Mouse (Mus musculus) thymus, postnatal 4 days (tissue): ENCODE results near the gene Uck2.
A peak's percentile ranks its signal among the peaks of the same experiment; 100 is the strongest.

ENCODE experiments used
- DNase-seq: peaks from one replicate; pipeline ENCODE4 v3.0.0; 2021

Uck2 gene

DNA sequence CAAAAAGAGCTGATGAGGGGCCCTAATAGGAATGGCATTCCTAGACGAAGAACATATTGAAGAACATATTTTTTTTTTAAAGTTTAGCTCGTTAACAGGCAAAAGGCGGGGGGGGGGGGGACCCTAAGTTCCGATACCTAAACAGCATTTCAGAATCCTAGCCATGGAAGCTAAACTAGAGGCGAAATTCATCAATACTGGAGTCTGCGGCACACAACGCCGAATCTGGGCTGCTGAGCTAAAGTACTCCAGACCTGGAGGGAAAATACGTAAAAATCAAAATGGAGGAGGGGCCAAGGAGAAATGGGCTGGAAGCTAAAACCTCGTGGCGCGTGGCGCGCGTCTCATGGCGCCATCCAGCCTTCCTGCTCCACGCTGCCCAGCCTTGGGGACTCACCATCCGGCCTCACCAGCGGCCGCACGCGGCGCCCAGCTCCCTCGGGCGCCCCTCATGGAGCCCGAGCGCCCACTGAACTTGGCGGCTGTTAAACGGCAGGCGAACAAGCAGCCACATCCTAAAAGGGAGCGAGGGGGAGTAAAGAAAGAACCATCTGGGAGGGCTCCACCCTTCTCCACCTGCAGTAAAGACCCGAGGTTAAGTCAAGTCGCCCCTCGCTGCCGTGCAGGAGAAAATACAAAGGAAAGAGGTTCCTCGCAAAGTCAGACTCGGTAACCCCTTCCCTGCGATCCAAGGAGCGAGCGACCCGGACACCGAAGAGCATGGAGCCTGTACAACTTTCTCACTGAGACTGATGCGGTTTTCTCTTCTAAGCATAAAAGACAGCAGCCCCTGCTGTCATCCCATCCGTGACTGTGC lies 1.5 kb downstream of the Uck2 start:
- DNase-seq = peak; percentile 70

DNA sequence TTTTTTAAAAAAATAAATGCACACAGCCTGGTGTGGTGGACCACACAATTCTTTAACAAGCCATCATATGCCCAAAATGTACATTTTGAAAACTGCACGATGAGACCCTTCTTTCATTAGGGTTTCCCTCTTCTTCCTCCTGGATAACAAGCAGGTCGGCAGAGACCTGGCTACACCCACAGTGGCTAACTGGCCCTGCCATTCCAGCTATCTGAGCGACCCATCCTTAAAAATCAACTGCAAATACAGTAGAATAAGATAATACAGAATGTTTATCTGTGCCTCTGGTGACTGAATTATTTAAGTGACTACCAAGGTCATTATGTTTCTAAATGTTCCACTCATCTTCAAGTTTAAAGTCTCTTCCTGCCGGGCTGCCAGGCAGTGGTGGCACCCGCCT lies 2.4 kb downstream of the Uck2 start:
- DNase-seq = no peak

DNA sequence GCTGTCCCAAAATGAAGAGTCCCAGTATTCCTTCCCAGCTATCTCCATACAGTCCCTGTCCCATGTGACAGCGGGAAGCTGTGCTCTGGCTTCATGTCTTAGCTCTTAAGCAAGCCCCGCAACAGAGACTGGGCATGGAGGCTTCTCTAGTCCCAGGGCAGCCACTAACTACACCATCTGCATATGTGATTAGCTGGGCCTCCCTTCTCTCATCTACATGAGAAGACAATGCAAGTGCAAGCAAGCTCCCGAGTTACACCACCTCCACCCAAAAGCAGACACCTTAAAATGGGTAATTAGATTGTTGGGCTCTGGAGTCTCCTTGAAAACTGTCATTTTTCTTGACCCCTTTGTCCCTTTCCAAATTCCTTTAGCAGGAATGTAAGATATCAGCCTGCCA lies 3.0 kb downstream of the Uck2 start:
- no peak for DNase-seq

DNA sequence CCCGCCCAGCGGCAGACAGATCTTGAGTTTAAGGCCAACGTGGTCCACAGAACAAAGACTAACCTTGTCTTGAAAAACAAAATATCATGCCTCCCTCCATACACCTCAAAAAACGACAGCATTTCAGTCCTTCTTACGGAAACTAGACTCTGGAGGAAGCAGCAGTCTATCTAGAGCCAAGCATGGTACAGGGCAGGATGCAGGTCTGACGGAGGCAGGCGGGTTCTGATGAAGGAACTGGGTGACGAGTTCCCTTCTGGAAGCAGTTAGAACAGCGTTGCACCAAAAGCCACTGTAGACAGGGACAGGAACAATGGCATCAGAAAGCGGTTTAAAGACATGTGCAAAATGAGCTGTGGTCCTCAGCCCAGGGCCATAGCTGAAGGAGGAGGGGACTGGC lies 5.1 kb downstream of the Uck2 start:
- DNase-seq = no peak

DNA sequence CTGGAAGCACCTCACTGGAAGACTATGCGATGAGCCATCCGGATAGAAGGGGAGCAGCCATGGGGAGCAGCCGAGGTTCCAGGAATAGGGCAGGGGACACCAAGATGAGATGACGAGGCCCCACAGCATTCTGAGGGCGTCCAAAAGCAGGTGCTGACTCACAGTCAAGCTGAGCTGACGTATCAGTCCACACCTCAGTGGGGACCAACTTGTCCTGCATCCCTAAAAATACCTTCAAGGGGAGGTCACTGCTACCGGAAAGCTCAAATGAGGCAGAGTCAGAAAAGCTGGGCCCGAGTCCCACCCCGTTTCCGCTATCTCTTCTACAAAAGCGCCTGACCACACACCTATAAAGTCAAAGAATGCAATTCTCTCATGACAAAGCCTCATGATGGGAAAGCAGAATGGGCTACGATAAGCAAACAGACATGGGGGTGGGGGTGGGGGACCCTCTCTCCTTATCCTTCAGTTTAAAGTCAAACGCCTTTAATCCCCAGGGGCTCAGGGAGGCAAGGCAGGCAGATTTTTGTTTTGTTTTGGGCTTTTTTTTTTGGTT lies 5.9 kb downstream of the Uck2 start:
- DNase-seq = no peak

DNA sequence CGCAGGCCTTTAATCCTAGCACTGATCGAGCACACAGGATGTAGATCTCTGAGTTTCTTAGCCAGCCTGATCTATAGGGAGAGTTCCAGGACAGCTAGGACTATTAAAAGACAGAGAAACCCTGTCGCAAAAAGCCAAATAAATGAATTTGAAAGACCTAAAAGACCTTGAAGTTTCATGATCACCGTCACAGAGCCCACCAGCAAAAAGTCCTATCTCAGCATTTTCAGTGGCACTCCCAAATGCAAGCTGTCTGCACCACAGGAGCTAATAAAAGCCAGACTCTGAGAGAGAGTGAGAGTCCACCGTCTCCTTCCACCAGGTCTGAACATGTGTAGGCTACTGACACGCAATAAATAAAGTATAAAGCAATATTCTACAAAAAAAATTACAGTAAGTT lies 6.7 kb downstream of the Uck2 start:
- no peak for DNase-seq

DNA sequence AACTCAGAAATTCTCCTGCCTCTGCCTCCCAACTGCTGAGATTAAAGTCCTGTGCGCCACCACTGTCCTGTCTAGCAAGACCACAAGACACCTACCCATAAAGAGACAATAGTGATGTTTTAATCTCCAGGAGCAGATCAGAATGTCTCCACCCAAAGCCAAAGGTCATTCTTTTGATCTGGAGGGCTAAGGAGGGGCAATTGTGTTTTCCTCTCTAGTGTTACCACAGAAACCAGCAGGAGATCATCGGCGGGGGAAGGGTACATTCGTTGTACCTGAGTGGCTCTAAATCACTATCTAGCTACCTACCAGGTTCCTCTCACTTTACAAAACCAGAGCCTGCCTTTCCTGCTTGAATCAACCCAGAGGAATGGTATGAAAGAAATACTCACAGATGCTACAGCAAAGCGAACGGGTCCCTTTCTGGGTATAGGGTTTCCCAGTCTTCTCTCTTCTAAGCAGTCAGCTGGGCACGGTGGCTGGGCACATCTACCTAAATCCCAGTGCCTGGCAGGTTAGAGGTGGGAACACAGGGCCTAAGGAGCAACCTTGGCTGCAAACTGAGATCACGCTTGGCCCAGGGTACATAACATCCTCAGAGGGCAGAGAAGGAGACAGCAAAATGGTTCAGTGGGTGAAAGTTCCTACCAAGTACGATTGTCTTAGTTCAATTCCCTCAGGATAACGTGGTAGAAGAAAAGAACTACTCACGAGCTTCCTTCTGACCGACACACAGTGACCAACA lies 10.3 kb downstream of the Uck2 start:
- DNase-seq = no peak

DNA sequence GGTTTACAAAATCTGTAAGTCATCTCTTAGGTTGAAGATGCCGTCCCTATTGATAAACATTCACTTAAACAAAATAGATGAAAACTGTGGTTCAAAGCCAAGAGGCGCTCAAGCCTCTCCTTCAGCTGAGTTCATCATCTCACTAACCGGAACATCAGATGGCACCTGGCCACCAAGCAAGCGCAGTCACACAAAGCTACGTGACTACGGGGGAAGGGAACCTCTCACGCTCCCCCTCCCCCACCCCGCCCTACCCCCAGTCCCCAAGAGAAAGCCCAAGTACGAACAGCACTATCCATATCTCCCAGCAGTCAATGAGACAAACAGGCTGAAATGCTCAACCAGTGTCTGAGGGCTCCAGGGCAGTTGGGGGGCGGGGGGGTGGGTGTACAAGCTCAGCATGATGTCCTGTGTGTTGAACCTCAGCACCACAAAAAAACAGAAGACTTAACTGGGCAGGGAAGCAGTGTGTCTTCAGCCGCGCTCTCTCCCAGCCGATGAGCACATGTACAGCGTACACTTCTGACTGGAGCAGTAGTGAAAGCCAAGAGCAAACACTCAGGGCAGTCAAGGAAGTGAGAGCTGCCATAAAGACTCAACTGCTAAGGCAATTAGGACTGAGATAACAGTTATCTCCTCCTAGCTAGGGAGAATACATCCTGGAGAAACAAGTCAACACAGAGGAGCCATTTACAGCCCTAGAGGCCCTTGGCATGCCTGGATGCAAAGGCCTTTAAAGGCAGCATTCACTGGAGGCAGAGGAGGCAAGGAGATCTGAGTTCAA lies 11.5 kb downstream of the Uck2 start:
- peak; percentile 58 for DNase-seq

DNA sequence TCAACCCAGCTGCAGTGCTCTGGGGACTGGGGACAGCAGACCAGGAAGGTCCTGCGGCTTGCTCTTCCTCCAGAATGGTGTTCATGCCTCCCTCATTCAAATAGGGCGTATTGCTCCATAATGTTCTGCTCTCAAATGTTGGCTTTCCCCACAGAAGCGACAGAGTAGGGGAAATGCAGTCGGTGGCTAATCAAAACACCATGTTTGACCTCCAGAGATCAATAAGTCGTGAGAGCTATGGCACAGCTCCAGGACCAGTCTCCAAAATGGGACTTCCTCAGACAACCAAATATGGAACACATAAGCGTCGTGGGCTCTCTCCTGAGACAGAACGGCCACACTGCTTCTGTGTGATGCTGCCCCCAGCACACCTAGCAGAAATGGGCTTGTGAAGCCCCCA lies 13.3 kb downstream of the Uck2 start:
- DNase-seq = no peak

DNA sequence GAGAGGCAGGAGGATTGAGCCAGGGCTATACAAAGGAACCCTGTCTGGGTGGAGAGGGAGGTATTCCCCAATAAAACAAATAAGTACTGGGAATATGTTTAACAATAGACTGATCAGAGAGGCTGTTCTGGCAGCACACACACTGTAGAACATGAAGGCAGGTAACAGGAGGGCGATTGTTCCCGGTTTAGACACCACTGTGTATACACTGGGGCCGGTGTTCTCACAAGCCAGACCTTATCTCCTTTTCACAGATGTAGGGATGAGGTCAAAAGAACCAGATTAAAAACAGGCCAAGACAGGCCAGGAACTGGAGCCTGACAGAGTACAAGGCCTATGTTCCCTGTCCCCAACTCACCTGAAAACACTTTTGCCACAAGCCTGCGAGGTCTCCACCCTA lies 13.8 kb downstream of the Uck2 start:
- DNase-seq = no peak

DNA sequence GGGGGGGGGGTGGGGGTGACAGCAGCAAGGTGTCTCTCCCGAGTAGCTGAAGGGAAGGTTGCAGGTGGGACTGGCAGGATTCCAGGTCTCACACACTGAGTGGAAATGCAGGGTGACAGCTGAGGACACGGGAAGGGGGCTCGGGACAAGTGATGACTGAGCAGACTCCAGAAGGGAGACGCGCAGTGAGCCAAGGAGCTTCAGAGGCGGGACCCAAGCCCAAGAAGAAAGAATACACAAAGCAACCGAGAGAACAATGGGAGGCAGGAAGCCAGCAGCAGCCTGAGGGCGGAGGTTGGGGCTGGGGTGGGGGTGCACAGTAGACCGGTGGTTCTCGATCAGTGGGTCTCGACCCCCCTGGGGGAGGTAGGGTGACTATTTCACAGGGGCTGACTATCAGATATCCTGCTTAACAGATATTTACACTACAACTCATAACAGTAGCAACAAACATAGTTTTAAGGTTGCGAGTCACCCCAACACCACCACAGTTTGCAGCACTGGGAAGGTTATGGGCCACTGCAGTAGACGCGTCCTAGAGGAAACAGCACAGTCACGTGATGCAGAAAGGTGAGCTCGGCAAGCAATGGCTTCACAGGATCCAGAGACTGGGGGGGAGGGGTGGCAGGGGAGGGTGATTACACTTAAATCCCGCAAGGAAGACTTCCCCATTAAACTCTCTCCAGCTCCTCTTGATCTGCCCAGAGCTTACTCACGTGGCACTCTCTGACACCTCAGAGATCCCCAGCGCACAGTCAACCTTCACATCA lies 14.6 kb downstream of the Uck2 start:
- peak; percentile 69 for DNase-seq

DNA sequence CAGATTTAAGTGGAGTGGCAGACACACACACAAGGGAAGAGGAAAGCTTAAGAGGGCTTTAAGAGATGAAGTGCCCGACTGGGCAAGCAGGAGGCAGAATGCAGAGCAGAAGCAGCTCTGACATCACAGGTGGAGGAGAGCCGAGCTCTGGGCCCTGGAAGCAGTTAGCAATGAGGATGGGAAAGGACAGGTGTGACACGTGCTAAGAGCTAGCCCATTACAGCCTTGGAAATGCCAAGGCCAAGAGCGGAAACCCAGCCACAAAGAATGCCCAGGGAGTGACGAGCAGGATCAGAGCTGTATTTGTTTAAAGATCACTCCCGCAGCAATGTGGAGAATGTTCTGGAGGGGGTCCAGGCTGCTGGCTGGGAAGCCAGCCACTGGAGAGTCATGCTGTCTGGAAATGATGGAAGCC lies 15.3 kb downstream of the Uck2 start:
- DNase-seq = peak; percentile 52

DNA sequence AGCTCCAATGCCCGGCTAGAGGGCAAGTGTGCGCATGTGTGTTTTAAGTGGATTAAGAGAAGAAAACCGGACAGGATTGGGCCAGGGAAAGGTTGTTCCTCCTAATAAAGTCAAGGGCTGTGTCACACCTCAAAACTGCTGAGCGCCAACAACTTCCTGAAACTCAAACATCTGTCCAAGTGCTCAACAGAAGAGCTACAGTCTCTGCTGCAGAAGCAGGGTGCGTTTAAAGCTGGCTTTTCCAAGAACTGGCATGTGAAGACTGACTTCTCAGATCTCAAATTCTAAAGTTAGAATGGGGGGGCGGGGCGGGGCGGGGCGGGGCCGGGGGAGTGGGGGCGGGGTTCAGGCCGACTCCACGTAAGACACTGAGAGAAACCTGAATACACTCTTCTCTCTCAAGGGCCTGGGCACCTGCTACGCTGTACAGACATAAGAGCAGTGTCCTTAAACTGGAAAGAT lies 15.7 kb downstream of the Uck2 start:
- DNase-seq = no peak

DNA sequence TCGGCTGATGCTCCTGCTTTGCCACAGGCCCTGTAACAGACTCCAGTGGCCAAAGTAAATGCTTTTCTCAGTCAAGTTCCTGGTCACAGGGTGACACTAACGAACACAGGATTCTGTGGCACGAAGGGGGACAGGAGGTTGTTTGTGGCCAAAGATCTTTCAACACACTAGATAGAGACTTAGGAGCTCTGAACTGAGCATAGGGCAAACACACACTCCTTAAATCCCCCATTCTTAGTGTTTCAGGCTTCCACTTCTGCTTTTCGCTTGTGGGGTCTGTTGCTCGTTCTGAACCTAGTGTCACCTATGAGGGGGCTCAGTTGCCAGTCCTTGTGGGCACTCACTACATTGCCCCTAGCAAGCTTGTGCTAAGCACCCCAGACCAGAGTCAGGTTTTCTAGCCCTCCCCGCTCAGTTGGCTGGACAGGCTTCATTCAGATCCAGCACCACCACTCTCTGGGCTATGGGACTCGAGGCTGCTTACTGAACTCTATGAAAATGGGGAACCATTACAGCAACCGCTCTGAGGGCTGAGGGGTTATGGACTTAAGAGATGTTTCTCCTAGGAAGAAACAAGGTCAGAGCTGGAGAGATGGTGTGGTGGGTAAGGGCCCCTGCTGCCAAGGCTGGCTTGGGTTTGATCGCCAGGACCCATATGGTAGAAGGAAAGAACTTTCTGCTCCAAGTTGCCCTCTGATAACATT lies 16.6 kb downstream of the Uck2 start:
- DNase-seq = no peak

DNA sequence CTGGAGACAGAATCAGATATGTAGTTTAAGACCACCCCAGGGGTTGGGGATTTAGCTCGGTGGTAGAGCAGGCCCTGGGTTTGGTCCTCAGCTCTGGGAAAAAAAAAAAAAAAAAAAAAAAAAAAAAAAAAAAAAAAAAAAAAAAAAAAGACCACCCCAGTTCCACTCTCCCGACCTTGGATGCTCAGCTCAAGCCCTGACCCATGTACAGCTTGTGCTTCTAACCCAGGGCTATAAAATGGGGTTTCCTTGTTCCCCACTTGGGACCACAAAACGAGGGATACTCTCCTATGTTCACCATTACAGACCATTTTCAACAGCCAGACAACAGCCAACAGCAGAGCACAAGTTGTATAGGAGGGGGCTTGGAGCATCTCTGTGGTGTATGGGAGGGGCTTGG lies 18.4 kb downstream of the Uck2 start:
- no peak for DNase-seq

DNA sequence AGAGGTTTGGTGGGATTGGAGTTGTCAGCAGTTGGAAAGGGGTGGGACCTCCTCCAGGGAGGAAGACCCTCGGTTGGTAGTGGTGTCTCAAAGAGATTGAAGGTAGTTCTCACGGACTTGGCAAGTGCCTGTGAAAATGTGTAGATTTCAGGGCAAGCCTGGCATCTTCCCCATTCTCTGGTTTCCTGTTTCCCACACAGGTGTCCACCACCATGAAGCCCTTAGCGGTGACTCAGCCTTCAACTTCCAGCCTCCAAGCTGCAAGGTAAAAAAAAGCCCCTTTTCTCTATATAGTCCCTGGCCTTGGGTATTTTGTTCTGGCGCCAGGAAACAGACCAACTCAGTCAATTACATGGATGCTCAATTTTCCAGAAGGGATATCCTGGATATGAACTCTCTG lies 19.8 kb downstream of the Uck2 start:
- DNase-seq = no peak

DNA sequence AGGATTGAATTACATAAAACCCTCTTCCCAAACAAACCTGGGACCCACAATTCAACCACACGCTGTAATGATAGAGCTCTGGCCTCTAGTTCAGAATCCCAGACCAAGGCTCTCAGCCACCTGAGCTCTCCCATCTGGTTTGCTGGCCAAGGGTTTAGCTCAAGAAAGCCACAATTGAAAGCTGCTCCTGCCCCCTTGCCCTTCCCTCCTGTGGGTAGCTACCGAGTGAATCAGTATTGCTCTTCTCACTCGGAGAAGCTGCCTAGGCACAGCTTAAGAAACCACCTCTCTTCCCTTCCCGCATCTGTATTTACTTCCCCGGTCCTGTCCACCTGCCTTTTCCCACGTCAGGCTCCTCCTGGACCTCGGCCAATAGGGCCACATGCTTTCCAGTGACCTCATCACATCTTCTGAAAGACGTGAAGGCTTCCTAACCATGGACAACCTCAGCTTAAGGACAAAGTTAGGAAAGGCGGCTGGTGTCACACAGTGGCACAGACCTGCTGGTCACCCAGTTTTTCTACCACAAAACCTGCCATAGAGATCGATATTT lies 22.6 kb downstream of the Uck2 start:
- DNase-seq = no peak

DNA sequence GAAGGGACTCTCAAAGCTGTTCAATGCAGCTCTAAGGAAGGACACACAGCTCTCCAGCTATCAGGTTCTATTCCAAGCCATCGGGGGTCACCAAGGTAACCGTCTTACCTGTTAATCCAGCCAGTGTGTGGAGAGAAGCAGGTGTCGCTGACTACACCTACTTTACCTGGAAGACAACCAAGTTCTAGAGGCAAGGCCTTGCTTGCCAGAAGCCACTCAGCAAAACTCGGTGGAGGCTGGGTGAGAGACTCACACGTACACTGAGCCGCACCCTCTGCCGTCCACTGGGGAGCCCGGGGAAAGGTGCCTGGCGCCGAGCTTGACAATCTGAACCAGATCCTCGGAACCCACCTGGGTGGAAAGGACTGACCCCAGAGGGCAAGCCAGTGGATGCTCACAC lies 23.4 kb downstream of the Uck2 start:
- no peak for DNase-seq

DNA sequence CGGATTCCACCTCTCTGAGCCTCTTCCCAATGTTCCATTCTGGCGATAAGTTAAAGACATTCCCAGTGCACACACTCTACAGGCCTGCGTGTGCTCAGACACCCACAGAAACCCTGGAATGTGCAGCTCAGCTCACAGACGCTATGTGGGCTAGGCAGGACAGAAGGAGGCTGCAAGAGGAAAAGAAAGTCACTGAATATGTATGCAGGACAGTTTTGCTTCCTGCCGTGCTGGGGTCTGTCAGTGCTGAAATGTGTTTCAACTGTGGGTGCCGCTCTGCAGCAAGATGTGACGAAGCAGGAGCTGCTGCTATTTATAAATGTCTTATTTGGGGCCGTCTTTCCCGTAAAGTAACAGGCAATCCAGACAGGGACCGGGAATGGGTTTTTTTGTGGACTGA lies 25.4 kb downstream of the Uck2 start:
- no peak for DNase-seq

DNA sequence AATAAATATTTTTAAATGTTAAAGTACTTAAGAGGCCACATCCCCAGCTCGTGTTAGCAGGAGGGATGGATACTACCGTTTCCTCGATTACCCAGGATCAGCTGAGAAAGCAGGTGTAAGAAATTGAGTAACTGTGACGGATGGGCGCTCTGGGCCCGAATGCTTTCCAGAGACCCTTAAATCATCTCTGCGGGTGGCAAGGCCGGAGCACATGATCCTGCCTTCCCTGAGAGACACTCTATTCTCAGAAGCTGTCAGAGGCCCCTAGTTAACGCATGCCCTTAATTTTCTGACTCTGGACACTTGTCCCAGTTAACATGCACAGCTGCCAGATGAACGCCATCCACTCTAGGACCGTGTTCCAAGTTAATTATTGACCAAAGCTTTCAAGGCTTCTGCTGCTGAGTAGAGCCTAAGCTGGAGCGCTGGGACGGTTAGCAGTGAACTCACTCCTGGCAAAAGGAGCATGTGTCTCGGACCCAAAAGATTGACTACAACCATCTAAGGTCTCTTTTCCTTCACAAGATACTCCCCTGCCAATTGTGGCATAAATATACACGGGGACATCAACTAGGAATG lies 28.3 kb downstream of the Uck2 start:
- no peak for DNase-seq

DNA sequence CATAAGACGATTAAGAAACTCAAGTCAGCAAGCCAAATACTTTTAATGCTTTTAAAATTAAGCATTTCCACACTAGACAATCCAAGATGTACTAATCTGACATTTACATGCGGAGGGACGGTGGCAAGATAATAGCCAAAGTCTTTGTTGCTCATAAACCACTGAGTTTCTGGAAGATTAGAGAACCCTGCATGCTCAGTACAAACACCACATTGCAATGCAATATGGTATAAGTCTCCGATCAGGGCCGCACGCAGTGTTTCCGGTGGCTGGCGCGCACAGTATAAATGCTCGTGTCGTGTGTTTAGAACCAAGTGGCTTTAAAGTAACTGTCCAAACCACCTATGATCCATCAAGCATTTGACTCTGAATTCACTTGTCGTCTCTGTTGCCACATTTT lies 31.5 kb downstream of the Uck2 start:
- DNase-seq = no peak
